Mouse (Mus musculus) forebrain, postnatal 0 days (tissue): Measurements from ENCODE around the gene Rab11fip2. TPM values are rescaled to one million over a fixed set of nuclear protein-coding genes. Genes with fewer than 3 reads are reported as not detected.

Experiments
- ATAC-seq: fragments of 200-750 bp; cut with Nextera tagmentation; 2 replicates; pipeline ENCODE4 v1.8.0; 2017; ENCODE audit warnings: mild to moderate bottlenecking, moderate library complexity
- DNase-seq: peaks from one replicate; pipeline ENCODE4 v3.0.0-alpha.2; 2015
- H3K27ac ChIP-seq: fragments of 300-500 bp; sonication (generic); 2 replicates; pipeline ENCODE4 v1.5.1; 2014; ENCODE audit warnings: low read depth, mild to moderate bottlenecking, antibody characterized with exemption, low read length, moderate library complexity, mixed read lengths
- H3K27me3 ChIP-seq: fragments of 300-500 bp; sonication (generic); 2 replicates; pipeline ENCODE4 v1.6.1; 2014; ENCODE audit warnings: mild to moderate bottlenecking, low read length, mixed read lengths; ENCODE audit not compliant: insufficient read depth
- H3K36me3 ChIP-seq: fragments of 300-500 bp; sonication (generic); 2 replicates; pipeline ENCODE4 v1.6.1; 2014; ENCODE audit warnings: mild to moderate bottlenecking, moderate library complexity; ENCODE audit not compliant: insufficient read depth
- H3K4me1 ChIP-seq: fragments of 300-500 bp; sonication (generic); 2 replicates; pipeline ENCODE4 v1.6.1; 2014; ENCODE audit warnings: antibody characterized with exemption; ENCODE audit not compliant: insufficient read depth
- H3K4me2 ChIP-seq: fragments of 300-500 bp; sonication (generic); 2 replicates; pipeline ENCODE4 v1.6.1; 2014; ENCODE audit warnings: low read depth, mild to moderate bottlenecking, moderate library complexity
- H3K4me3 ChIP-seq: fragments of 300-500 bp; sonication (generic); 2 replicates; pipeline ENCODE4 v1.5.1; 2014; ENCODE audit warnings: low read depth, low read length, mixed read lengths
- H3K9ac ChIP-seq: fragments of 300-500 bp; sonication (generic); 2 replicates; pipeline ENCODE4 v1.6.1; 2014; ENCODE audit warnings: mild to moderate bottlenecking
- H3K9me3 ChIP-seq: fragments of 300-500 bp; sonication (generic); 2 replicates; pipeline ENCODE4 v1.6.1; 2016; ENCODE audit warnings: low read length
- CTCF ChIP-seq: sonication (generic); IDR thresholded peaks from 2 replicates; pipeline ENCODE4 v1.5.1; 2016; ENCODE audit warnings: antibody characterized with exemption, control low read depth, low read depth
- WGBS: fragments of 180-500 bp; shearing (Covaris S2); extraction: QIAGEN DNeasy Blood & Tissue Kit; methylation state at CpG from one replicate; pipeline ENCODE4 v1.1.7; 2014; 5-methylcytosine and 5-hydroxymethylcytosine counted together
- polyA plus RNA-seq: library from polyadenylated mRNA; unstranded; fragments of >200 nt; fragmentation: Nextera tagmentation; extraction: Ambion mirVana; gene quantifications from 2 replicates; pipeline ENCODE4 v1.2.1, GENCODE M21; 2015
- total RNA-seq: library from RNA; depleted of rRNA; stranded (reverse); fragments of >200 nt; gene quantifications from 2 replicates; pipeline ENCODE4 v1.2.3, GENCODE M21; 2014; rRNA removed

Rab11fip2 gene
- total RNA-seq (51.2 and 59.6 TPM in 2 replicates), polyA plus RNA-seq (9.3 and 12.2 TPM in 2 replicates)

GRCm38 (mm10) chr19:59943322-59943871 lies at the start of gene Rab11fip2:
Gene Rab11fip2 (minus strand): TSS chr19:59943654.
- ATAC-seq (peak; percentile 96), DNase-seq (peak; percentile 92)
- Histone ChIP-seq H3K36me3 (no peaks in the 10 kb centered on the region), H3K4me3 (peak within 1 kb of the TSS; percentile 96), H3K9ac (peak within 1 kb of the TSS; percentile 95), H3K9me3 (no peaks in the 10 kb centered on the region), H3K27ac (peak within 1 kb of the TSS; percentile 90), H3K4me1 (peaks cover 16% of the 10 kb centered on the region; the same call in 1 of the 2 replicates), H3K27me3 (no peaks in the 10 kb centered on the region), H3K4me2 (peak within 1 kb of the TSS; percentile 57)
- under 1% methylated on average over 63 of the region's 72 CpGs for WGBS
- no peak for TF ChIP-seq CTCF

DNA sequence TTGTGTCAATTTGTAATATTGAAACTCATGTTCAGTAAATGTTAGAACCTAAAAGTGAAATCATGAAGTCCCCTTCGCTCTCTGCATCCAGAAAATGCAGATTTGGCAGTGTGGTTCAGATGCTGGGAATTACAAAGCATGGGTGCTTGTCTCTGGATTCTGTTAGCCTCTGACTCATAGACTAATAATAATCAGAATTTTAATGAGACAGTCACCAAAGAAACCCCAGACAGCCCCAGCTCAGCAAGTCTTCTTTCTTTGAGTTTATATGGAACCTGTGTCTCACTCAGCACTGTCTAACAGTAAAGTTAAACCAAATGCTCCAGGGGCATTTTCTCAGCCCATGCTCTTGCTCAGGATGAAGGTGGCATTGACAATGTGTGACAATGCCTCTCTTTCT lies 38.1 kb upstream of the Rab11fip2 start:
- TF ChIP-seq CTCF = no peak
- no peak overlapping the region for H3K9ac ChIP-seq
- H3K27me3 ChIP-seq = no peaks in the 10 kb centered on the region
- no peak for ATAC-seq
- WGBS = 95% methylated on average over 1 of the region's 1 CpGs
- H3K9me3 ChIP-seq = no peaks in the 10 kb centered on the region
- H3K4me3 ChIP-seq = no peak overlapping the region
- no peaks in the 10 kb centered on the region for H3K36me3 ChIP-seq
- no peak for DNase-seq
- H3K4me2 ChIP-seq = no peak overlapping the region
- H3K4me1 ChIP-seq = no peaks in the 10 kb centered on the region
- H3K27ac ChIP-seq = no peak overlapping the region

DNA sequence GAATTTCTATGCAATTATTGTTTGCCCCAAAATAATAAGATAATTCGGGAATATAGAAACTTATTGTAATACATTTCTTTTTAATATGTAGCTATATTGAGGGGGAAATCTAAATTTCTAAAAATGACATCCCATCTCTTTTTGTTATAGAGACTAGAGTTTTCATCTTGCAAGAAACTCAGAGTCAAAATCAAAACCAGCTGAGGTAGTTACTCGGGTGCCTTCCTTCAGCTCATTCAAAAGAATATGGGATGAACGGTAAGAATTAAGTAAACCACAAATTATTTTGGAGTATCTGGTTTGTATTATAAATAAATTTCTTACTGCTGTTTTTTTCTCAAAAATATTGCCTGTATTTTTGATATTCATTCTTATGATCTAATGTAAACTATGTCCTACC lies 11.5 kb upstream of the Rab11fip2 start:
- H3K9ac ChIP-seq = no peak overlapping the region
- no peak overlapping the region for H3K4me3 ChIP-seq
- TF ChIP-seq CTCF = no peak
- 79% methylated on average over 3 of the region's 3 CpGs for WGBS
- no peaks in the 10 kb centered on the region for H3K27me3 ChIP-seq
- no peak overlapping the region for H3K27ac ChIP-seq
- DNase-seq (no peak), ATAC-seq (no peak)
- H3K9me3 ChIP-seq = no peaks in the 10 kb centered on the region
- no peak overlapping the region for H3K4me2 ChIP-seq
- no peaks in the 10 kb centered on the region for H3K4me1 ChIP-seq
- H3K36me3 ChIP-seq = no peaks in the 10 kb centered on the region

DNA sequence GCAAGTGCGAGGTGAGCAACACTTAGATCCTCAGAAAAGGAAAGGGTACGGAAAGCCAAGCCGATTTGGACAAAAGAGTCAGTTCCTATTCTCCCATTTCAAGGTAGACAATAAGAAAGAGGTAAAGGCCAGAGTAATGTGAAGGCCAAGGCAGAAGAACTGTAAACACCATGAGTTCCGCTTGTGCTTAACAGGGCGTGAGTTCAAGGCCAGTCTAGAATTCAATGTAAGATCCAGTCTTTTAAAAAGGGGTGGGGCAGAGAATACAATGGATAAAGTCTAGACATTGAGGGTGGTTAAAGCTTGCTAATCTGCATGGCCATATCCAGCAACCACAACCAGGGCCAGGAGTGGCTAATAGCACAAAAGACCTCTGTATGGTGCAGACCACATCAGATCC lies 6.3 kb upstream of the Rab11fip2 start:
- H3K4me3 ChIP-seq = no peak overlapping the region
- DNase-seq (no peak), ATAC-seq (no peak)
- no peak overlapping the region for H3K9ac ChIP-seq
- no peaks in the 10 kb centered on the region for H3K4me1 ChIP-seq
- H3K27me3 ChIP-seq = no peaks in the 10 kb centered on the region
- no peak overlapping the region for H3K4me2 ChIP-seq
- no peak for TF ChIP-seq CTCF
- no peaks in the 10 kb centered on the region for H3K36me3 ChIP-seq
- WGBS = 82% methylated on average over 5 of the region's 5 CpGs
- H3K27ac ChIP-seq = no peak overlapping the region
- no peaks in the 10 kb centered on the region for H3K9me3 ChIP-seq

DNA sequence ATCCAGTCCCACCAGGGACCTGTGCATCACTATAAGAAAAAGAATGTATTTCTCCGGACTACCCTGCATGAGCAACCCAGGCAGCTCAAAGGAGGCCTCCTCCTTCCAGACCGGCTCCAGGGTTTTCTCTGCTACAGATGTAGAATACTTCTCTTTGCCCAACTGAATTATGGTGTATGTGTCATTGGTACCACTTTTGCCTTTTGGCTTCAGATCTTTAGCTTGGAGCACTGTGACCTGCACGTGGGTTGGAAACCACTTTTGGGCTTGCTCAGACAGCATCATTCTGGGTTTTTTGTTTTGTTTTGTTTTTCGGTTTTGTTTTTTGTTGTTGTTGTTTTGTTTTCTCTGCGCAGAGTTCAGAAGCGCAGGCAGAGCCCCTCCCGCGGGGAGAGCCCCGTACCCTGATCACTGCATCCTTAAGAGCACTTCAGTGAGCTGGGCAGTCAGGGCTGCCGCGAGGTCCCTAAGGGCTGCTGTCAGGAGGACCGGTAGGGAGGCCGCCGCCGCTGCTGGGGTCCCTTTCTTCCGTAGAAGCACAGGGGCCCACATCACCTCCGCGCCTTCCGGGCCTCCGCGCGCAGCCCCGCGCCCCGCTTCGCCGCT lies 635 bp downstream of the Rab11fip2 start:
- peak; percentile 50 for DNase-seq
- H3K4me1 ChIP-seq = peaks cover 16% of the 10 kb centered on the region; the same call in 1 of the 2 replicates
- H3K4me2 ChIP-seq = peak overlapping the region; percentile 57
- no peaks in the 10 kb centered on the region for H3K9me3 ChIP-seq
- under 1% methylated on average over 27 of the region's 27 CpGs for WGBS
- peak; percentile 72 for ATAC-seq
- H3K27me3 ChIP-seq = no peaks in the 10 kb centered on the region
- no peak for TF ChIP-seq CTCF
- peak overlapping the region; percentile 95 for H3K9ac ChIP-seq
- H3K4me3 ChIP-seq = peak overlapping the region; percentile 96
- H3K36me3 ChIP-seq = no peaks in the 10 kb centered on the region
- H3K27ac ChIP-seq = peak overlapping the region; percentile 90

GRCm38 (mm10) chr19:59939711-59940110 lies 3.7 kb downstream of the Rab11fip2 start:
- no peak for TF ChIP-seq CTCF
- H3K9ac ChIP-seq = no peak overlapping the region
- ATAC-seq (no peak), DNase-seq (no peak)
- peaks cover 16% of the 10 kb centered on the region; the same call in 1 of the 2 replicates for H3K4me1 ChIP-seq
- H3K4me2 ChIP-seq = no peak overlapping the region
- no peak overlapping the region for H3K4me3 ChIP-seq
- H3K27me3 ChIP-seq = no peaks in the 10 kb centered on the region
- H3K36me3 ChIP-seq = no peaks in the 10 kb centered on the region
- H3K9me3 ChIP-seq = no peaks in the 10 kb centered on the region
- 58% methylated on average over 5 of the region's 5 CpGs for WGBS
- H3K27ac ChIP-seq = no peak overlapping the region

DNA sequence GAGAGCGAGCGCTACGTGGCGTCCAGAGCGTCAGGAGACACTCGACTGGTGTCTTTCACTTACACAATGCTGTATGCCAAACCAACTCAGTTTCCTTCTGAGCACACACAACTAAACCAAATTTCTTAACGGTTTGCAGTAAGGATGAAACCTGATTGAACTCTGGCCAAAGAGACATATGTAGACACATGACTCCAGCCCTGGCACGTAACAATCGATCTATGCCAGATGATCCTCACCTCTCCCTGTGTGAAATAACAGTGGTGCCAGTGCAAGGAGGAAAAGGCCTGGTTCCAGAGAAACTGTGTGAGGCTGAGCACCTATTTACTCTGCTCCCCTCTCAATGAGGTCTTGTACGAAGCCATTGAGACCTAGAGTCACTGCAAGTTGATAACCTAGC lies 11.4 kb downstream of the Rab11fip2 start:
- 79% methylated on average over 10 of the region's 10 CpGs for WGBS
- H3K9ac ChIP-seq = no peak overlapping the region
- TF ChIP-seq CTCF = no peak
- H3K27me3 ChIP-seq = no peaks in the 10 kb centered on the region
- DNase-seq (no peak), ATAC-seq (no peak)
- H3K9me3 ChIP-seq = no peaks in the 10 kb centered on the region
- H3K27ac ChIP-seq = no peak overlapping the region
- H3K4me2 ChIP-seq = no peak overlapping the region
- H3K4me3 ChIP-seq = no peak overlapping the region
- no peaks in the 10 kb centered on the region for H3K36me3 ChIP-seq
- no peaks in the 10 kb centered on the region for H3K4me1 ChIP-seq
